Mouse (Mus musculus): ENCODE measurements at regions not wholly inside any gene's neighbourhood (a gene's known extent, or its start where the extent isn't known, plus 50 kb on each side); places are given as distances from the start of the nearest gene placed in this dataset.

GRCm38 (mm10) chr2:168839221-168839620 is 71.5 kb upstream of the Sall4 start:
- no peak for TF ChIP-seq CTCF (IDR thresholded peaks at IDR 0.05 in 2 of 3, conservative IDR thresholded peaks at IDR 0.05 in 1 of 3; ENCODE audit: control insufficient read depth in 1 of 3, insufficient read depth in 1 of 3, low read depth in 2 of 3, low read length in 3 of 3, poor library complexity in 1 of 3, severe bottlenecking in 1 of 3)
- TF ChIP-seq USF1 (IDR thresholded peaks at IDR 0.05; ENCODE audit: low read depth, low read length): no peak
- TF ChIP-seq ZC3H11A (IDR thresholded peaks at IDR 0.05; ENCODE audit: low read depth, low read length): no peak
- TF ChIP-seq ETS1 (IDR thresholded peaks at IDR 0.05; ENCODE audit: low read depth, low read length): no peak
- no peak for TF ChIP-seq E2F4 (IDR thresholded peaks at IDR 0.05; ENCODE audit: borderline replicate concordance, low read depth, low read length)
- TF ChIP-seq TAL1 (IDR thresholded peaks at IDR 0.05; ENCODE audit: low read length): no peak

All from MEL (cell line).